Mouse (Mus musculus): Measurements from ENCODE around the gene Olfr544. TPM values are rescaled to one million over a fixed set of nuclear protein-coding genes. Genes with fewer than 3 reads are reported as not detected.

Gene Olfr544
- polyA plus RNA-seq (2015; fragmentation: Nextera tagmentation; extraction: Ambion mirVana): 0.11 and 0.13 TPM in 2 replicates

DNA sequence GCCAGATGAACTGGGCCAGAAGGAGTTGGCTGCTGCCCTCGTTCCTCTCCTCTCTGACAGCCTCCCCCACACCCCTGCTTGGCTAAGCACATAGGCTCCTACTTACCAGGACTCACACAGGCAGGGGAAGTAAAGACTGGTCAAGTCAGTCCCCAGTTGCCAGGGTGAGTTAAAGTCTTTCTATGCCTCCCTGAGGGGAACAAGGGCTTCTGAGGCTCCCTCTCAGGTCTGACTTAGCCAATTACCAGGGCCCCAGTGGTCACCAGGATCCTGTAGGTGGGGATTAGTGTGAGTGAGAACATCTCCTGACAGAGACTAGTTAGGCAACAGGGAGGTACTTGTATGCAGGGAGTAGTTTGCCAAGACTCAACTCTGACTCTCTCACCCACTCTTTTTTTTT, at the start of gene Olfr544:
Olfr544 (minus strand) TSS at position 153 of the 400 bp plus-strand sequence.
- no peak within 1 kb of the TSS for H3K27ac ChIP-seq
- no peak within 1 kb of the TSS for H3K9ac ChIP-seq
- H3K27me3 ChIP-seq: no peaks in the 10 kb centered on the region
- no peak for ATAC-seq (ENCODE audit: low FRiP score, low read depth)
- no peaks in the 10 kb centered on the region for H3K36me3 ChIP-seq
- 60% methylated on average over 1 of the region's 1 CpGs for WGBS
- H3K9me3 ChIP-seq: no peaks in the 10 kb centered on the region
- no peak within 1 kb of the TSS for H3K4me2 ChIP-seq (replicated peaks)
- H3K4me3 ChIP-seq: no peak within 1 kb of the TSS
- no peaks in the 10 kb centered on the region for H3K4me1 ChIP-seq

- Histone ChIP-seq H3K27me3 (no peaks in the 10 kb centered on the region), H3K4me2 (replicated peaks) (no peak within 1 kb of the TSS), H3K4me3 (no peak within 1 kb of the TSS), H3K4me1 (no peaks in the 10 kb centered on the region), H3K9me3 (no peaks in the 10 kb centered on the region), H3K9ac (no peak within 1 kb of the TSS), H3K36me3 (no peaks in the 10 kb centered on the region), H3K27ac (no peak within 1 kb of the TSS)
- ATAC-seq (ENCODE audit: low FRiP score, low read depth): no peak
- WGBS: 77% methylated on average over 1 of the region's 1 CpGs
These were observed 46.3 kb upstream of the Olfr544 start, which contains the start of gene Olfr547 for GRCm38 (mm10) chr7:102534449-102534848. Gene Olfr547 (plus strand): TSS chr7:102534749.

DNA sequence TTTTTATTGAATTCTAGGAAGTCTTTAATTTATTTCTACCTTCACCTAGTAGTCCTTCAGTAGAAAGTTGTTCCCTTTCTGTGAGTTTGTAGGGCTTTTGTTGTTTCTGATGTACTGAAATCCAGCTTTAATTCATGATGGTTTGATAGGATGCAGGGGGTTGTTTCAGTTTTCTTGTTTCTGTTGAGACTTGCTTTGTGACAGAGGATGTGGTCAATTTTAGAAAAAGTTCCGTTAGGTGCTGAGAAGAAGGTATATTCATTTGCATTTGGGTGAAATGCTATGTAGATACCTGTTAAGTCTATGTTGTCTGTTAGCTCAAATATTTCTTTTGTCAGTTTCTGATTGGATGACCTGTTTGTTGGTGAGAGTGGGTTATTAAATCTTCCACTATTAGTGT, 40.9 kb upstream of the Olfr544 start:
- Histone ChIP-seq H3K36me3 (no peaks in the 10 kb centered on the region), H3K27me3 (no peaks in the 10 kb centered on the region), H3K4me1 (no peaks in the 10 kb centered on the region), H3K9ac (no peak overlapping the region), H3K9me3 (no peaks in the 10 kb centered on the region), H3K4me3 (no peak overlapping the region), H3K27ac (no peak overlapping the region), H3K4me2 (replicated peaks) (no peak overlapping the region)
- ATAC-seq (ENCODE audit: low FRiP score, low read depth): no peak
- 81% methylated on average over 1 of the region's 1 CpGs for WGBS

GRCm38 (mm10) chr7:102517051-102517335, 28.9 kb upstream of the Olfr544 start:
- H3K4me1 ChIP-seq: peaks cover 10% of the 10 kb centered on the region
- no peak overlapping the region for H3K4me2 ChIP-seq (replicated peaks)
- no peak overlapping the region for H3K9ac ChIP-seq
- H3K27me3 ChIP-seq: peaks cover 31% of the 10 kb centered on the region
- ATAC-seq (ENCODE audit: low FRiP score, low read depth): no peak
- no peak overlapping the region for H3K4me3 ChIP-seq
- no peaks in the 10 kb centered on the region for H3K36me3 ChIP-seq
- H3K9me3 ChIP-seq: no peaks in the 10 kb centered on the region
- WGBS: 69% methylated on average over 2 of the region's 2 CpGs
- H3K27ac ChIP-seq: no peak overlapping the region

GRCm38 (mm10) chr7:102516261-102517050, 28.3 kb upstream of the Olfr544 start:
- peaks cover 35% of the 10 kb centered on the region for H3K27me3 ChIP-seq
- no peaks in the 10 kb centered on the region for H3K36me3 ChIP-seq
- no peak overlapping the region for H3K27ac ChIP-seq
- H3K9ac ChIP-seq: no peak overlapping the region
- 50% methylated on average over 10 of the region's 10 CpGs for WGBS
- ATAC-seq (ENCODE audit: low FRiP score, low read depth): no peak
- H3K4me2 ChIP-seq (replicated peaks): no peak overlapping the region
- no peak overlapping the region for H3K4me3 ChIP-seq
- H3K4me1 ChIP-seq: peaks cover 10% of the 10 kb centered on the region
- no peaks in the 10 kb centered on the region for H3K9me3 ChIP-seq

DNA sequence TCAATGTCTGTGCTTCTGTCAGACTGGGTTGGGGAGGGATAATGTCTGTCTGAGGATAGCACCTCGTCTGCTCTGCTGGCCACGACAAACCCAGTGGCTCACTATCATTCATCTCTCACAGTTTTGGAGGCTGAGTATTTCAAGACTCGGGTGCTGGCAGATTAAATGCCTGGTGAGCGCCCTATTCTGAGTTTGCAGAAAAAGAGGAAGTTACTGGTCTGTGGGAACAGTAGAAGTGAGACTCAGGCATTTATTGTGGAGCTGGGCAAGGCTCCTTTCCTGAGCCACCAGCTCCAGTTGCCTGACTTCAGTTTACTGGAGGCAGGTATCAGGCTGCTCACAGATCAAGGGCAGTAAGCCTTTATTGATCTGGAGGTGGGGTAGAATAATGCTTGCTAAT, 26.0 kb upstream of the Olfr544 start:
- Histone ChIP-seq H3K4me2 (replicated peaks) (no peak overlapping the region), H3K27me3 (peaks cover 35% of the 10 kb centered on the region), H3K9me3 (no peaks in the 10 kb centered on the region), H3K4me1 (peaks cover 10% of the 10 kb centered on the region), H3K36me3 (no peaks in the 10 kb centered on the region), H3K27ac (no peak overlapping the region), H3K9ac (no peak overlapping the region), H3K4me3 (no peak overlapping the region)
- WGBS: 61% methylated on average over 4 of the region's 4 CpGs
- no peak for ATAC-seq (ENCODE audit: low FRiP score, low read depth)

- 1% methylated on average over 54 of the region's 54 CpGs for WGBS
- no peaks in the 10 kb centered on the region for H3K36me3 ChIP-seq
- H3K4me1 ChIP-seq: peaks cover 10% of the 10 kb centered on the region
- no peak overlapping the region for H3K27ac ChIP-seq
- H3K4me3 ChIP-seq: peak overlapping the region; percentile 52
- H3K9ac ChIP-seq: peak overlapping the region; percentile 71
- ATAC-seq (ENCODE audit: low FRiP score, low read depth): peak; percentile 92
- peak overlapping the region; percentile 87 for H3K4me2 ChIP-seq (replicated peaks)
- H3K27me3 ChIP-seq: peaks cover 35% of the 10 kb centered on the region
- H3K9me3 ChIP-seq: no peaks in the 10 kb centered on the region
These were observed 24.8 kb upstream of the Olfr544 start for GRCm38 (mm10) chr7:102512814-102513435.

GRCm38 (mm10) chr7:102511927-102512326, 23.8 kb upstream of the Olfr544 start:
- H3K36me3 ChIP-seq: no peaks in the 10 kb centered on the region
- no peak overlapping the region for H3K27ac ChIP-seq
- H3K27me3 ChIP-seq: peaks cover 35% of the 10 kb centered on the region
- no peak overlapping the region for H3K9ac ChIP-seq
- peaks cover 8% of the 10 kb centered on the region for H3K4me1 ChIP-seq
- H3K4me2 ChIP-seq (replicated peaks): no peak overlapping the region
- H3K4me3 ChIP-seq: no peak overlapping the region
- WGBS: 89% methylated on average over 10 of the region's 10 CpGs
- H3K9me3 ChIP-seq: no peaks in the 10 kb centered on the region
- no peak for ATAC-seq (ENCODE audit: low FRiP score, low read depth)

DNA sequence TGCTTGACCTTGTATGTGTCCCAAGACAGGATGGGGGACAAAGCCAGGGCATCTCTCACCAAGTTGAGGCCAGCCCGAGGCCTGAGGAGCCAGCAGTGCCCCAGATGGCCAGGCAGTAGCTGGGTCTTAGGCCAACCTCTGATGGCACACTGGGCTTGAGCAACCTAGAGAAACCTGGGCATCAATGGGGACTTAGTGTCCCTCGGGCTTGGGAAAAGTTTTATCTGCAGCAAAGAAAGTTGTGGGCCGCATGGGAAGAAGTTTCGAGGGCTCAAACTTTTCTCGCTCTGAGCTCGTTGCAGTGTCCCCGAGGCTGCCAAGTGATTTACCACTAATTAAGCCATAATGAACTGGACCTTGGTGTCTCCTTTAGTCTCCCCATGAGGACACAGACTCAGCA, 21.6 kb upstream of the Olfr544 start:
- 56% methylated on average over 7 of the region's 7 CpGs for WGBS
- H3K27ac ChIP-seq: no peak overlapping the region
- no peaks in the 10 kb centered on the region for H3K4me1 ChIP-seq
- H3K36me3 ChIP-seq: no peaks in the 10 kb centered on the region
- H3K9me3 ChIP-seq: no peaks in the 10 kb centered on the region
- no peak overlapping the region for H3K4me3 ChIP-seq
- H3K27me3 ChIP-seq: peaks cover 25% of the 10 kb centered on the region
- no peak overlapping the region for H3K9ac ChIP-seq
- no peak for ATAC-seq (ENCODE audit: low FRiP score, low read depth)
- H3K4me2 ChIP-seq (replicated peaks): no peak overlapping the region

DNA sequence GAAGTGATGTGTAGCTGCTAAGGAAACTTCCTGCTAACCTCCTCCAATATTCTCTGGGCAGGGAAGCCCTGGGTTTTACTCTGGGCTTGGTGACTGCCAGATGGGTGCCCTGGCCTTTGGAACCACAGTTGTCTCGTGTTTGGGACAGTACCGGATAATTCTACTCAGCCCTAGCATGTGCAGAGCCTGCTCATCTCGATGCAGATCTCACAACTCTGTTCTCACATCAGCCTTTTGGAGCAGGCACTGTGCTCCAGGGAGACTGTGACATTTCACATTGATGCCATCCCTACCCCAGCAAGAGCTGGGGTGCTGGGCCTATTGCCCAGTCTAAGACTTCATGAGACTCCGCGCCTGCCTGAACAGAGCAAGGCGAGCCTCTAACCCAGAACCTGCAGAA, 20.6 kb upstream of the Olfr544 start:
- Histone ChIP-seq H3K9ac (no peak overlapping the region), H3K4me2 (replicated peaks) (no peak overlapping the region), H3K4me3 (no peak overlapping the region), H3K27me3 (peaks cover 14% of the 10 kb centered on the region), H3K27ac (no peak overlapping the region), H3K36me3 (no peaks in the 10 kb centered on the region), H3K9me3 (no peaks in the 10 kb centered on the region), H3K4me1 (no peaks in the 10 kb centered on the region)
- no peak for ATAC-seq (ENCODE audit: low FRiP score, low read depth)
- WGBS: 88% methylated on average over 6 of the region's 6 CpGs

DNA sequence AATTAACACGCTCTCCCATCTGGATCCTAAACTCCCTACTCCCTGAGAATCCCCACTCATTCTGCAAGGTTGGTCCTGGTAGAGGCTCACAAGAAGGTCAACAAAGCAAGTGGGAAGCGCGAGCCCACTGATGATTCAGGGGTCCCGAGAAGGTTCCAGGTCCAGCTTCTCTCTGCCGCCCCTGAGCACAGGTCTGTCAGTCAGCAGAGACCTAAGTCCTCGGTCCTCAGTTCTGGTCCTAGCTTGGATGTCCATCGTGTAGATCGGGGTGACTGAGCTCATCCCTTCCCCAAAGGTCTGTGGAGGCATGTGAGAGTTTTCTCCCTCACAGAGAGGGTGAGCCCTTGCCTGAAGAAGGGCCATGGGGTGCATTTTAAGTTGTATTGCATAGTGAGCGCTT, 20.0 kb upstream of the Olfr544 start:
- no peaks in the 10 kb centered on the region for H3K9me3 ChIP-seq
- WGBS: 89% methylated on average over 9 of the region's 9 CpGs
- no peak for ATAC-seq (ENCODE audit: low FRiP score, low read depth)
- H3K4me3 ChIP-seq: no peak overlapping the region
- H3K27me3 ChIP-seq: peaks cover 14% of the 10 kb centered on the region
- no peak overlapping the region for H3K9ac ChIP-seq
- no peaks in the 10 kb centered on the region for H3K36me3 ChIP-seq
- no peaks in the 10 kb centered on the region for H3K4me1 ChIP-seq
- no peak overlapping the region for H3K27ac ChIP-seq
- H3K4me2 ChIP-seq (replicated peaks): no peak overlapping the region

GRCm38 (mm10) chr7:102506848-102507247, 18.7 kb upstream of the Olfr544 start:
- H3K4me3 ChIP-seq: no peak overlapping the region
- no peak overlapping the region for H3K4me2 ChIP-seq (replicated peaks)
- no peaks in the 10 kb centered on the region for H3K9me3 ChIP-seq
- 38% methylated on average over 3 of the region's 3 CpGs for WGBS
- no peak overlapping the region for H3K9ac ChIP-seq
- H3K27me3 ChIP-seq: peaks cover 3% of the 10 kb centered on the region
- peak; percentile 64 for ATAC-seq (ENCODE audit: low FRiP score, low read depth)
- no peak overlapping the region for H3K27ac ChIP-seq
- H3K36me3 ChIP-seq: no peaks in the 10 kb centered on the region
- no peaks in the 10 kb centered on the region for H3K4me1 ChIP-seq

- no peak overlapping the region for H3K27ac ChIP-seq
- H3K27me3 ChIP-seq: no peaks in the 10 kb centered on the region
- 54% methylated on average over 5 of the region's 5 CpGs for WGBS
- H3K4me2 ChIP-seq (replicated peaks): no peak overlapping the region
- H3K4me3 ChIP-seq: no peak overlapping the region
- no peak for ATAC-seq (ENCODE audit: low FRiP score, low read depth)
- H3K36me3 ChIP-seq: no peaks in the 10 kb centered on the region
- H3K9ac ChIP-seq: no peak overlapping the region
- no peaks in the 10 kb centered on the region for H3K9me3 ChIP-seq
- no peaks in the 10 kb centered on the region for H3K4me1 ChIP-seq
These were observed 13.9 kb upstream of the Olfr544 start for GRCm38 (mm10) chr7:102501986-102502385.

Data from limb, embryonic 13.5 days (tissue).